ENCODE assay signal across 8 mouse cellular contexts in genomic region chr11:100318529-100319451, GRCm38 (mm10). TPM values are rescaled to one million over a fixed set of nuclear protein-coding genes. Genes with fewer than 3 reads are reported as not detected.
DNase-seq lines count a peak whose midpoint lies in the region; ATAC-seq and TF ChIP-seq lines count a peak whose summit lies in the region.

No protein-coding gene starts in this region.

- H3K27me3 ChIP-seq in thymus, adult 2 months (ENCODE audit: control insufficient read depth, insufficient read depth, low read length), result no peaks in the 10 kb centered on the region
- no peaks in the 10 kb centered on the region for H3K27me3 ChIP-seq in intestine, embryonic 16.5 days (replicated peaks; ENCODE audit: control insufficient read depth, insufficient read depth, low read length)
- no peaks in the 10 kb centered on the region for H3K27me3 ChIP-seq in neural tube, embryonic 14.5 days (ENCODE audit: control insufficient read depth, insufficient read depth, low read length)

- TF ChIP-seq CTCF in thymus, adult 2 months (IDR thresholded peaks at IDR 0.05; ENCODE audit: borderline replicate concordance, control insufficient read depth, extremely low read depth, insufficient read depth, low read length, poor library complexity), result no peak

- no peak overlapping the region for H3K27ac ChIP-seq in thymus, adult 2 months (ENCODE audit: control insufficient read depth, insufficient read depth, low read length)
- no peak overlapping the region; the same call in 1 of the 2 replicates for H3K27ac ChIP-seq in intestine, embryonic 16.5 days (ENCODE audit: low read length)
- peak overlapping the region; percentile 79 for H3K27ac ChIP-seq in neural tube, embryonic 14.5 days (ENCODE audit: low read depth, low read length)

- 0 out of 2 replicates have a peak, but pooled peaks have one; percentile 2 for ATAC-seq in intestine, embryonic 16.5 days
- peak; percentile 7 for ATAC-seq in neural tube, embryonic 14.5 days (ENCODE audit: low read depth)

- peak; percentile 54 to 63 for DNase-seq in adrenal gland, adult (ENCODE audit: inconsistent age in 2 of 2, low spot score in 1 of 2)
- no peak for DNase-seq in adrenal gland, postnatal 36 days
- DNase-seq in thymus, adult 2 months, result peak; percentile 18
- no peak for DNase-seq in thymus, postnatal 0 days (ENCODE audit: low spot score)
- no peak for DNase-seq in retina, embryonic 14.5 days (ENCODE audit: low spot score)
- DNase-seq in adrenal gland, adult 18-20 months (ENCODE audit: low spot score in 2 of 2), result no peak

- peak overlapping the region; percentile 63 for H3K9ac ChIP-seq in intestine, embryonic 16.5 days (ENCODE audit: low read depth, low read length)
- 0 out of 2 replicates have a peak overlapping the region, but pooled peaks have one; percentile 21 for H3K9ac ChIP-seq in neural tube, embryonic 14.5 days (replicated peaks; ENCODE audit: low read depth, low read length)

- no peak for TF ChIP-seq POLR2A in thymus, adult 2 months (IDR thresholded peaks at IDR 0.05; ENCODE audit: control insufficient read depth, extremely low read depth, insufficient read depth, low read length, poor library complexity)

- peaks cover 2% of the 10 kb centered on the region for H3K4me1 ChIP-seq in thymus, adult 2 months (replicated peaks; ENCODE audit: control insufficient read depth, insufficient read depth, low read length)
- H3K4me1 ChIP-seq in intestine, embryonic 16.5 days (ENCODE audit: control insufficient read depth, insufficient read depth, low read length), result peaks cover 12% of the 10 kb centered on the region; the same call in 1 of the 2 replicates
- H3K4me1 ChIP-seq in neural tube, embryonic 14.5 days (ENCODE audit: control insufficient read depth, insufficient read depth, low read length), result peaks cover 4% of the 10 kb centered on the region; the same call in 1 of the 2 replicates

- peaks cover 20% of the 10 kb centered on the region for H3K36me3 ChIP-seq in thymus, adult 2 months (ENCODE audit: control insufficient read depth, insufficient read depth, low read length)
- H3K36me3 ChIP-seq in intestine, embryonic 16.5 days (ENCODE audit: control insufficient read depth, insufficient read depth, low read length), result peaks cover 6% of the 10 kb centered on the region; the same call in 1 of the 2 replicates
- peaks cover 16% of the 10 kb centered on the region for H3K36me3 ChIP-seq in neural tube, embryonic 14.5 days (ENCODE audit: control insufficient read depth, insufficient read depth, low read length)

- H3K4me3 ChIP-seq in thymus, adult 2 months (ENCODE audit: control insufficient read depth, insufficient read depth, low read length), result no peak overlapping the region
- peak overlapping the region; percentile 50 for H3K4me3 ChIP-seq in intestine, embryonic 16.5 days (ENCODE audit: low read length)
- H3K4me3 ChIP-seq in neural tube, embryonic 14.5 days (ENCODE audit: low read depth, low read length), result peak overlapping the region; percentile 35

- no peaks in the 10 kb centered on the region for H3K9me3 ChIP-seq in intestine, embryonic 16.5 days (ENCODE audit: control insufficient read depth, low read length)
- no peaks in the 10 kb centered on the region for H3K9me3 ChIP-seq in neural tube, embryonic 14.5 days (ENCODE audit: control insufficient read depth, low read length)

- 83% methylated on average over 10 of the region's 10 CpGs for WGBS in thymus, adult 2 months
- WGBS in intestine, embryonic 16.5 days, result 80% methylated on average over 10 of the region's 10 CpGs
- 90% methylated on average over 10 of the region's 10 CpGs for WGBS in neural tube, embryonic 14.5 days

- H3K4me2 ChIP-seq in intestine, embryonic 16.5 days (ENCODE audit: low read depth, low read length), result peak overlapping the region; percentile 75
- peak overlapping the region; percentile 59 for H3K4me2 ChIP-seq in neural tube, embryonic 14.5 days (ENCODE audit: low read depth, low read length)

RNA-seq across cellular contexts. Expression of gene Eif1, which starts 0.9 kb away (rescaled TPM):
- total RNA-seq in adrenal gland, postnatal 36 days (2021), result 1,000 to 10,000 TPM; 1,327 to 1,427 TPM
- polyA plus RNA-seq in thymus, adult 2 months (2012; rRNA removed), result 117 and 131 TPM in 2 replicates
- 2,060 and 2,248 TPM in 2 replicates for polyA plus RNA-seq in thymus, postnatal 0 days (2015; fragmentation: Nextera tagmentation; extraction: Ambion mirVana)
- polyA plus RNA-seq in intestine, embryonic 16.5 days (2015; fragmentation: Nextera tagmentation; extraction: Ambion mirVana), result 1,811 and 1,878 TPM in 2 replicates
- 1,262 and 1,333 TPM in 2 replicates for polyA plus RNA-seq in neural tube, embryonic 14.5 days (2014; fragmentation: Nextera tagmentation; extraction: Ambion mirVana)
- 1,000 to 10,000 TPM; 1,436 to 1,462 TPM for total RNA-seq in adrenal gland, adult 18-20 months (2021)

RNA-seq across cellular contexts. Expression of gene Gast, which starts 15.4 kb away (rescaled TPM):
- not detected for total RNA-seq in adrenal gland, postnatal 36 days (2021)
- 2.0 and 2.4 TPM in 2 replicates for polyA plus RNA-seq in thymus, adult 2 months (2012; rRNA removed)
- polyA plus RNA-seq in thymus, postnatal 0 days (2015; fragmentation: Nextera tagmentation; extraction: Ambion mirVana), result 1.9 and 2.1 TPM in 2 replicates
- 0.77 and 0.80 TPM in 2 replicates for polyA plus RNA-seq in intestine, embryonic 16.5 days (2015; fragmentation: Nextera tagmentation; extraction: Ambion mirVana)
- polyA plus RNA-seq in neural tube, embryonic 14.5 days (2014; fragmentation: Nextera tagmentation; extraction: Ambion mirVana), result not detected in 2 replicates
- total RNA-seq in adrenal gland, adult 18-20 months (2021), result not detected

RNA-seq across cellular contexts. Expression of gene Hap1, which starts 37.1 kb away (rescaled TPM):
- total RNA-seq in adrenal gland, postnatal 36 days (2021), result 10 to 100 TPM; 36.0 to 43.8 TPM
- 7.7 and 8.6 TPM in 2 replicates for polyA plus RNA-seq in thymus, adult 2 months (2012; rRNA removed)
- 1.7 and 2.0 TPM in 2 replicates for polyA plus RNA-seq in thymus, postnatal 0 days (2015; fragmentation: Nextera tagmentation; extraction: Ambion mirVana)
- polyA plus RNA-seq in intestine, embryonic 16.5 days (2015; fragmentation: Nextera tagmentation; extraction: Ambion mirVana), result 12.6 and 13.5 TPM in 2 replicates
- 71.6 and 93.7 TPM in 2 replicates for polyA plus RNA-seq in neural tube, embryonic 14.5 days (2014; fragmentation: Nextera tagmentation; extraction: Ambion mirVana)
- 10 to 100 TPM; 46.9 to 49.7 TPM for total RNA-seq in adrenal gland, adult 18-20 months (2021)

RNA-seq across cellular contexts. Expression of gene Krt42, which starts 49.1 kb away (rescaled TPM):
- total RNA-seq in adrenal gland, postnatal 36 days (2021), result not detected
- 0.31 and 0.97 TPM in 2 replicates for polyA plus RNA-seq in thymus, adult 2 months (2012; rRNA removed)
- polyA plus RNA-seq in thymus, postnatal 0 days (2015; fragmentation: Nextera tagmentation; extraction: Ambion mirVana), result 0.35 and 0.46 TPM in 2 replicates
- polyA plus RNA-seq in intestine, embryonic 16.5 days (2015; fragmentation: Nextera tagmentation; extraction: Ambion mirVana), result not detected in 2 replicates
- not detected in 2 replicates for polyA plus RNA-seq in neural tube, embryonic 14.5 days (2014; fragmentation: Nextera tagmentation; extraction: Ambion mirVana)
- not detected for total RNA-seq in adrenal gland, adult 18-20 months (2021)

RNA-seq across cellular contexts. Expression of gene Krt17, which starts 58.0 kb away (rescaled TPM):
- total RNA-seq in adrenal gland, postnatal 36 days (2021), result not detected
- polyA plus RNA-seq in thymus, adult 2 months (2012; rRNA removed), result 238 and 276 TPM in 2 replicates
- polyA plus RNA-seq in thymus, postnatal 0 days (2015; fragmentation: Nextera tagmentation; extraction: Ambion mirVana), result 436 and 450 TPM in 2 replicates
- 11.5 and 11.8 TPM in 2 replicates for polyA plus RNA-seq in intestine, embryonic 16.5 days (2015; fragmentation: Nextera tagmentation; extraction: Ambion mirVana)
- 0.22 TPM in 1 of 2 replicates, not detected in the other for polyA plus RNA-seq in neural tube, embryonic 14.5 days (2014; fragmentation: Nextera tagmentation; extraction: Ambion mirVana)
- total RNA-seq in adrenal gland, adult 18-20 months (2021), result not detected

Comparison
In these comparisons a context has a peak if more than half of its experiments do, and no peak if none do; other contexts are left out.
1. DNase-seq: peak in adrenal gland, adult (2 of 2) and thymus, adult 2 months (single experiment); none in adrenal gland, postnatal 36 days (0 of 2), thymus, postnatal 0 days (single experiment), retina, embryonic 14.5 days (single experiment) and adrenal gland, adult 18-20 months (0 of 2).